Mouse (Mus musculus): ENCODE results near the gene Il10rb. TPM values are rescaled to one million over a fixed set of nuclear protein-coding genes. Genes with fewer than 3 reads are reported as not detected.

Gene Il10rb
- 34.3 and 38.9 TPM in 2 replicates for polyA plus RNA-seq (2012; ENCODE audit: low replicate concordance)

DNA sequence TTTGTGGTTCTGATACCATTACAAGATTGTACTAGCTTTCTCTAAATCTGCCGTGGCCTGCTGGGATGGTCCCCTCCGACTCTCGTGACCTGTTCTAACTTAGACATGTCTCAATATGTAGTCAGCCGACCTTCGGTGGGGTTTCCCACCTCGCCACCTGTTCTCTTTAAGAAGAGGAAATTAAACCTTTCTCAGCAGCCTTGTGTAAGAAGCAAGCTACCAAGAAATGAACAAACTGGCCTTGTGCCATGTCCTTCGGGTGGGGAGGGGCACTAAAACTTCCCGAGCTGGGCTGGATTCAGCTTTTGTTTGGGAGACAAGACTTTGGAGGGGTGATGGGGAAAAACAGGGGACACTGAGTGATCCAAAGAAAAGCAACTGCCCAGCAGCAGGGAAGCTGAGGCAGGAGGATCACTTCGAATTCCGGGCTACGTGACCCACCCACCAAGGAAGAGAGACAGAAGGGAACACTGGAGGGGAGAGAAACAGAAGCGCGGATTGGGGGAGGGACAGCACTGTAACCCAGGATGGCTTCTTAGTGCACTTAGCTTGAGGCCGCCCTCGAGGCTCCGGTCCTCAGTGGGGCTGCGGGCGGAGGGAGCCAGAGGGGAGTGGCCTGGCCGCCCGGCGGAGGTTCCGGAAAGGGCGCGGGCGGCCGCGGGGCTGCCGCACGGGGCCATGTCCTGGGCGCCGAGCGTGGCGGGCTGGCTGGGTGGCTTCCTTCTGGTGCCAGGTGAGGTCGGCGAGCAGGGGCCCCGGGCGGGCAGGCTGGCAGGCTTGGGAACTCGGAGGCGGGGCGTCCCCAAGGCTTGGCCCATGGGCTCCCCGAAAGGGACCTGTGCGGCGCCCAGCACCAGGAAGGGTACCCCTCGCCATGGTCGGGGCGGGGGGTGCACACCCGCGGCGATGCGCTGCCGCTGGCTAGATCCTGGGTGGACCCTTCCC is at the start of gene Il10rb:
Il10rb (plus strand) TSS at position 525 of the 945 bp plus-strand sequence.

DNA sequence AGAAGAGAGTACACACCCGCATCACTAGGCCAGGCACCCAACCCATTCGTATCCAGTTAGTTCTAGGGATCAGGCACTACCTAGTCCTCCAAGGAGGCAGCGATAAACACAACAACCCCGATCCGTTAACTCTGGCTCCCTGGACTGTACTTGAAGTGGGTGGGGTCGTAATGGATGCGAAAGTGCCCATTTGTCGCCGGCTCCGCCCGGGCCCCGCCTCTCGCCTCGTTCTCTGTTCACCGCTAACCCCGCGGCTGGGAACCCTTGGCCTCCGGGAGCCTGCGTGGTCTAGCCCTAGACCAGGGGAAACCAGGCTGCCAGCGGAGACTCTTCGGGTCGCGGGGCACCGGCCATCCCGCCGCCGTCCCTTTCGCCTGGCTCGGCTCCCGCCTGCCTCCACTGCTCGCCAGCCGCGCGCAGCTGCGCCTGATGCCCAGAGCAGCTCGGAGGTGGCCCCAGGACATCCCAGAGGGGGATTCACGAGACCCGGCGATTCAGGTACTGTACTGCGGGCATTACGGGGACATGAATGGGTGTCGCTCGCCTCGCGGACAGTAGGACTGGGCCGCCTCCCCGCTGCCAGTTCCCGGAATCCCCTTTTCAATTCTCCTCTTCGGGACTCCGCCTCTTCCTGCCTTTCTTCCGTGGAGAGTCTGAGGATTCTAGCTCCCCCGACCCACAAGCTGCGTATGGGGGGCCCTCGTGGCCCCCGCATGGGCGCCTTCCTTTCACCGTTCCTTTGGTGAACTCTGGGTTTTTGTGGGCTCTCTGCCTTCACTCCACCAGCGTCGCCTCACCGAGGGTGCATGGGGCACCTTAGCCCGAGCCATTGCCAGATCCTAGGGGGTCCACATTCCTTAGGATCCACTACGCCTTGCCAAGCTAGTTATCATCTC is 33.1 kb upstream of the Il10rb start, which contains the start of gene Ifnar2:
Ifnar2 (plus strand) TSS at position 207 of the 896 bp plus-strand sequence.

DNA sequence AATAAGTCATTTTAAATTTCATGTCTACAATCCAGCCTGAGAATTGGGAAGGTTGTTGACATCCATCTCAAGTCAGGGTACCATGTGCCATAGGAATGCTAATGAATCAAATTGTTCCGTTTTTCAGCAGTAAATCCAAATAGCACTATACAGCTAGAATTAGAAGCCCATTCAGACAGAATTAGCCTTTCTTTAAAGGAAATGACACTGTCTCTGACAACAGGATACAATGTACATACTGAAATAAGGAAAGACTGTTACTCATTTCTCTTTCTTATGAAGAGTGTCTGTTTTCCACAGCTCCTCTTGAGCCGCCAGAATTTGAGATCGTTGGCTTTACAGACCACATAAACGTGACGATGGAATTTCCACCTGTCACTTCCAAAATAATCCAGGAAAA is 14.5 kb upstream of the Il10rb start, which contains the start of gene Gm21970:
Gm21970 (plus strand) TSS at position 301 of the 400 bp plus-strand sequence.

Other genes with a start within 250 kb of the Il10rb start
- not detected in 2 replicates for gene Olig2, start 180.7 kb upstream of the Il10rb start, polyA plus RNA-seq (2012; ENCODE audit: low replicate concordance)
- gene Olig1, start 136.4 kb upstream of the Il10rb start, polyA plus RNA-seq (2012; ENCODE audit: low replicate concordance), result 0.09 and 0.39 TPM in 2 replicates
- 61.0 and 154 TPM in 2 replicates for gene Ifnar2, start 33.4 kb upstream of the Il10rb start, polyA plus RNA-seq (2012; ENCODE audit: low replicate concordance)
- gene Gm21970, start 14.4 kb upstream of the Il10rb start, polyA plus RNA-seq (2012; ENCODE audit: low replicate concordance), result not detected in 2 replicates
- 24.0 and 33.7 TPM in 2 replicates for gene Ifnar1, start 79.1 kb downstream of the Il10rb start, polyA plus RNA-seq (2012; ENCODE audit: low replicate concordance)
- 28.8 and 98.8 TPM in 2 replicates for gene Ifngr2, start 140.9 kb downstream of the Il10rb start, polyA plus RNA-seq (2012; ENCODE audit: low replicate concordance)
- 4.2 and 6.8 TPM in 2 replicates for gene Tmem50b, start 191.6 kb downstream of the Il10rb start, polyA plus RNA-seq (2012; ENCODE audit: low replicate concordance)
- 1.1 and 1.7 TPM in 2 replicates for gene Dnajc28, start 212.9 kb downstream of the Il10rb start, polyA plus RNA-seq (2012; ENCODE audit: low replicate concordance)
- gene Gart, start 240.8 kb downstream of the Il10rb start, polyA plus RNA-seq (2012; ENCODE audit: low replicate concordance), result 76.5 and 127 TPM in 2 replicates
- gene Son, start 241.3 kb downstream of the Il10rb start, polyA plus RNA-seq (2012; ENCODE audit: low replicate concordance), result 56.1 and 84.0 TPM in 2 replicates

Data from hematopoietic multipotent progenitor cell, adult 10-12 weeks (in vitro differentiated cells).